Mouse (Mus musculus) CD4-positive, CD25-positive, alpha-beta regulatory T cell, adult 4 months (primary cell): ENCODE data around the gene Dad1. TPM values are rescaled to one million over a fixed set of nuclear protein-coding genes. Genes with fewer than 3 reads are reported as not detected.

ENCODE experiments used
- ATAC-seq: one replicate; pipeline ENCODE4 v1.8.0; 2017
- polyA plus RNA-seq, 2 experiments: library from polyadenylated mRNA; unstranded; fragments of 100-300 nt; shearing (Covaris generic); gene quantifications; one replicate each; pipeline ENCODE4 v1.2.1; 2017

The Dad1 gene
- polyA plus RNA-seq, result 100 to 1,000 TPM; 437 to 457 TPM

DNA sequence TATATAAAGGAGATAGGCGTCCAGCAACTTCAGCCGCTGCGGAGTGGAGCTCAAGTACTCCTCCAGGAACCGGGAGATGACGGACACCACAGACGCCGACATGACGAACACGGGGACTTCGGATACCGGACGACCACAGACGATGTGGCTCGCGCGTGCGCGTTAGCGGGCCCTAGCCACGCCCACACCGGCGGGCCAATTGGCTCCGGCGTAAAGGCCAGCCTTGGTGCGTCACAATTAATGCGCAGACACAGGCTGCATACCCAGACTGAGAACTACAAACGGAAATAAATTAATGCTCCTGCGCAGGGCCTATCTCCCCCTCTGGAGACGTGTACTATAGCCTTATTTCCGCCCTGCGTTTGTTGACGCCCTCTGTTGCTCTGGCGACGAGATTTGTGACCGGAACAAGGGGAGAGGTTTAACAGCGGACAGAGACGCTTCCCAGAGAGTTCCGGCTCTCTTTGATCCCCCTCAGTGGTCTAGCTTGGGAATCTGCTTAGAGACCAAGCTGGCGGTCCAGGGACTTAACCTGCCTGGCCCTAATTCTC, at the start of gene Dad1, which contains the start of gene Abhd4:
TSS of gene Dad1 (minus strand) at position 364 of the 551 bp plus-strand sequence.
TSS of gene Abhd4 (plus strand) at position 448 of the 551 bp plus-strand sequence.
- peak; percentile 99 for ATAC-seq

DNA sequence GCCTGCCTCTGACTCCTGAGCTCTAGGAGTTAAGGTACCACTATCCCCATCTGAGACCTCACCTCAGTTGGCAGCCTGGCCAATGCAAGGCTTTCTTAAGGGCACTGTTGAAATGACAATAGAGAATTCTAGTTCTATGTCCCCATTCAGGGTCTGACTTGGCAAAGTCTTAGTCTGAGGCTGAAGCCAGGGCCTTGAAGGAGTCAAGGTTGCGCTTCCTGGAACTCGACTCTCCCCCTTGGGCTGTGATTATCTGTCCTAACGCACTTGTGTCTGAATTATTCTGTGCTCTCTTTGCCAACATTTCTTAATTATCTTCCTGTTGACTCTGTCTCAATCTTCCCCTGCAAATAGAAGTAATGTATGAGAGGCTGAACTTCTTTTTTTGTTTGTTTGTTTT, 46.8 kb upstream of the Dad1 start:
- ATAC-seq, result no peak

DNA sequence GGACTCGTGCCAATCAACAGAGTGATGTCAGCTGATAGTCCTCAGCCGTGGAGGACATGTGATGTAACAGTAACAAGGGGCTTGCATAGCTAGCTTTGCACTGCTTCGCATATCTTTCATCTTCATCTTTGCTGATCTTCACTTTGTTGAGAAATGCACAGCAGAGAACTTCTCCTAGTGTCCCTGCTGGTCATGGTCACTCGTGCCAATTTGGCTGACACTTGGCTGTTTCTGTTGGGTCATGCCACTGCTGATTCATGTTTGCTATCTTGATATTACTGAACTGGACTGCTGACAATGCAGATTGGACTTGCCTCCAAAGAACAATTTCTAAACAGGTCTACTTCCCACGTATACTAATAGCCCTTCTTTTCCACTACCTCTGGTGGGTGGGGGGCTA, 46.2 kb upstream of the Dad1 start:
- no peak for ATAC-seq

DNA sequence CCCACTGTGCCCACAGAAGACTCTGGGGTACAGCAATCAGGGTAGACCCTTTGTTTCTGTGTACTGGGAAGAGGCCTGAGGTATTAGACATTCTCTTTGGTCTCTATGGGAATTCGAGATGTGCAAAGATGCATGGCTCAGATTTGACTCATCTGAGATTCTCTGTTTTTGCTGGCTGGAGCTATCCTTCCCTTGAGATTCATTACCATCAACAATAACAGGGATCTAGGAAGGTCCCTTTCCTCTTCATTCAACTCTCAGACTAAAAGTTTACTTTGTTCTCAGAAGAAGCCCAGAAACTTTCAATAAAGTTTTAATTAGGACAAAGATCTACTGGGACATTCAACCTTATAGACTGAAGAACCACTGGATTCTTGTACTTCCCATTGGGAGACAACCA, 30.9 kb upstream of the Dad1 start, which contains the start of gene Olfr49:
TSS of gene Olfr49 (minus strand) at position 101 of the 400 bp plus-strand sequence.
- no peak for ATAC-seq

DNA sequence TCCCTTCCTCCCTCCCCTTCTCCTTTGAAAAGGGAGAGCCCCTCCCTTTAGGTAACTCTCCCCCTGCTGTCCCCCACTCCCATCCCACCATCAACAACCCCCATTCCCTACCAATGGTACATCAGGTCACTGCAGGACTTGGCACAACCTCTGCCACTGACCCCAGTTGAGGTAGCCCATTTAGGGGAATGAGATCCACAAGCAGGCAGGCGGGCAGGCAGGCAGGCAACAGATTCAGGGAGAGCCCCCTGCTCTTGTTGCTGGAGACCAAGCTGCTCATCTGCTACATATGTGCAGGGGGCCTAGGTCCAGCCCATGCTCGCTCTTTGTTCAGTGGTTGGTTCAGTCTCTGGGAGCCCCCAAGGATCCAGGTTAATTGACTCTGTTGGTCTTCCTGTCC, 22.5 kb upstream of the Dad1 start:
- ATAC-seq, result no peak

DNA sequence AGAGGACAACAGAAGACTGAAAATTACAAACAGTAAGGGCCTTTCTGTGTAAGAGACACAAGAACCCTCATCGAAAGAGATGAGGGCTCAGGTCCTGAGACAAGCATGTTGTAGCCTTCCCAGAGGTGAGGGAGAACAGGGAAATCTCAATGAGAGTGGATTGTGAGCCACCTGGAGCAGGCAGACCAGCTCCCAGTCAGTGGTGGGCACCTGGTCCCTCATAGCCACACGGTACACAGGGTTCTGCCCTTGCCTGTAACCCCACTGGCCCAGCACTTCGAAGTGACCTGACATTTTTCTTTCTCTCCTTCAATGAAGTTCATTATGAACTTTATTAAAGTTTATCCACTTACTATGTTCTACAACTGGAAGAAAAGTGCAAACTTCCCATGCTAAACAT, 18.8 kb upstream of the Dad1 start:
- no peak for ATAC-seq

DNA sequence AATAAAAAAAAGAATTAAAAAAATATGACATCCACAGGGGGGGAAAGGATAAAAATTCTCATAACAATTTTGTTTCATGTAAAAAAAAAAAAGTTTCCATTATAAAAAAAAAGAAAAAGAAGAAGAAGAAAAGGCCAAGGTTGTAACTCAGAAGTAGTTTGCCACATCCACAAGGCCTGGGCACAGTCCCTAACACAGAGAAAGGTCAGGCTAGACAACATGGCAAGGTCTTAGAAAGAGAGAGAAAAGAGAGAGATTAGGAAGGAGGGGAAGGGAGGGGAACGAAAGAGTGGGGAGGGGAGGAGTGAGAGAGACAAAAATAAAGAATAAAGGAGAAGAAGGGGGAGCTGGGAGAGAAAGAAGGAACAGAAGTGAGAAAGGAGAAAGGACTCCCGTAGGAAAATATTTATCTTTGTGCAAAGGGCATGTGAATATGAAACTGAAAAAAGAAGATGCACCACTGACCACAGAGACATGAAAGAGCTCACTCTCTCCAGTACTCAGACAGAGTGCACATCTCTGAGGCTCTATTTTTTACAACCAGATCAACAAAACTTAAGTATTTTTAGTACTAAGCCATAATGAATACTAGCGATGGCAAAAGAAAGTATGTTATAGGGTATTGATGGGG, 18.2 kb upstream of the Dad1 start:
- no peak for ATAC-seq

DNA sequence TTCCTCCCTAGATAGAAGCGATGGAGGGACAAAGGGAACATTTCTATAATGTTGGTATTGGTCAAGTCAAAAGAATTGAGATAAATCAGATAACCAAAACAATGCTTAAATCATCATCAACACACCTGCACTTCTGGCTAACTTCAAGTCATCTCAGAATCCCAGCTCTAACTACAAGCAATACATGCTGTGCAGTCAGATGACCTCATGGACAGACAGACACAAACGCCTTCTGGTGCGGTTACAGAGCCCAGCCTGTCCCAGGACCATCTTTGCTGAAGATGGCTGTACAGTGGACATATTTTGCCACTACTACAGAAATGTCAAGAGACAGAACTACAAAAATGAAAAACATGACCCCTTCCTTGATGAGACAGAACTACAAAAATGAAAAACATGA, 16.5 kb upstream of the Dad1 start:
- no peak for ATAC-seq

DNA sequence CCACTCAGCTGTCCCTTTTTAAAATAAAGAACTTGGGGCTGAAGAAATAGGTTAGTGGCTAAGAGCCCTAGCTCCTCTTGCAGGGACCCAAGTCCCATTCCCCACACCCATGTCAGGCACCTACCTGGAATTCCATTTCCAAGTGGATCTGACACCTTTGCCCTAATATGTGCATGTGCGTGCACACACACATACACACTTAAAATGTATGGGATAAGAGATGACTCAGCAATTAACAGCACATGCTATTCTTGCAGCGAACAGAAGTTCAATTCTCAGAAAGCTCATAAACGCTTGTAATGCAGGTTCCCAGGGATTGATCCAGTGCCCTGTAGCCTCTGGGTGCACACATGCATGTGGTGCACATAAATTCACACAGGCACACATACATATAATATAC, 15.7 kb upstream of the Dad1 start:
- no peak for ATAC-seq

DNA sequence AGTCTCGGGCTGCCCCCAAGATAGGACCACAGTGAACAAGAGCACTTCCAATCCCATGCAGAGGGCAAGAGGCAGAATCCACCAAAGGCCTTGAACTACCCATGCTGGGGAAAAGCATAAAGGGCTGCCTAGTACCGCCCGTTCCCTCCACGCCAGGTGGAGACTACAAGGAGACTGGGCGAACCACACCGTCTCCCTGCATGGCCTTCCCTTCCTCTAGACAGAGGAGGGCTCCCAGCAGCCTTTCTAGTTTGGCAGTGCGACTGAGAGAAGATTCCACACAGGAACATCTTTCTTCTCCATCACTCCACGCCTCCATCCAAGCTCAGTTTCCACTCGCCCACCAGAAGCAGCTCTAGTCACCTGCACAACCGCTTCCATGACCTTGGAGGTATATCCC, 14.1 kb upstream of the Dad1 start:
- no peak for ATAC-seq

DNA sequence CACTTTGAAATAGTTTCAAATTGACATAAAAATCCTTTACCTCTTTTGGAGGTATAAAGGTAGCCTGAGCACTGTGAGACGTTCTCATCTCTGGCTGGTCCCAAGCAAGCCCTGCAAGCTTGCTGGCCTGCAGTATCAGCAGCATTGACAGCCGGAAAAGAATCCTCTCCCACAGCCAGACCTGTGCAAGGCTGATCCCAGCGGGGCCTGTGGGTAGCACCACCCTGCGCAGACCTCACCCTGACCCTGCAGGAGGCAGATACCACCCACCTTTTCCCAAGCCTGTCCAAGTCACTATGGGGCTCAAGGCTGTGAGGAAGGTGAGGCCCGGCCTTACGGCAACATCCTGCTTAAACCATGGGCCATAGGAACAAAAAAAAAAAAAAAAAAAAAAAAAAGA, 12.0 kb upstream of the Dad1 start:
- no peak for ATAC-seq

DNA sequence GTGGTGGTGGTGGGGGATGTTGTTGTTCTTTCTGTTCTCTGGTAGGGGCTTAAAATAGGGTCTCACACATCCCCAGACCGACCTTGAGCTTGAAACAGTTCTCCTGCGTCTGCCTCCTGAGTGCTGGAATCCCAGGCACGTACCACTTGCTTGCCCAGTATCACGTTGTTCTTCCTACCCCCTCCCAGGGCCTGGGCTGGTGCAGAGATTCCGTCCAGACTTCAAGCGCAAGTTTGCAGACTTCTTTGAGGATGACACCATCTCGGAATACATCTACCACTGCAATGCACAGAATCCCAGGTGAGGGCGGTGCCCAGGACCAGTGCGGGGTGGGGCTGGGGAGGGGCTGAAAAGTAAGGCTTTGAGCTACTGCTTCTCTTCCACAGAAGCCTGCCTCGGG, 11.2 kb upstream of the Dad1 start:
- ATAC-seq, result no peak

DNA sequence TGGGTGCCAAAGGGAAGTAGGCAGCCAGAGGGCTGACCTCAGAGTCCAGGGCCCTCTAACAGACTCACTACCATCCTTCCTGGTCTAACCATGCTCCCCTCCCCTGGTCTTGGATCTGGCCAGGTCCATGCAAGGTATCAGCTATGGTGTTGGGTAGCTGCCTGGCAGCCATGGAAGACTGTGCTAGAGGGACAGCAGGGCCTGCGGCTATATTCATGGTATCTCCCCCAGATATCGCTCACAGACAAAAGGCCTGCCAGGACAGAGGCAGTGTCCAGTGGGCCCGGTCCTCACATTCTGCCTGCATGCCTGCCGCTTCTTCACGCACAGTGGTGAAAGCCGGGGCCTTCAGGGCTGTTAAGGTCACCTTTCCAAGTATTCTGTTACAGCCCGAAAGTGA, 10.3 kb upstream of the Dad1 start:
- no peak for ATAC-seq

DNA sequence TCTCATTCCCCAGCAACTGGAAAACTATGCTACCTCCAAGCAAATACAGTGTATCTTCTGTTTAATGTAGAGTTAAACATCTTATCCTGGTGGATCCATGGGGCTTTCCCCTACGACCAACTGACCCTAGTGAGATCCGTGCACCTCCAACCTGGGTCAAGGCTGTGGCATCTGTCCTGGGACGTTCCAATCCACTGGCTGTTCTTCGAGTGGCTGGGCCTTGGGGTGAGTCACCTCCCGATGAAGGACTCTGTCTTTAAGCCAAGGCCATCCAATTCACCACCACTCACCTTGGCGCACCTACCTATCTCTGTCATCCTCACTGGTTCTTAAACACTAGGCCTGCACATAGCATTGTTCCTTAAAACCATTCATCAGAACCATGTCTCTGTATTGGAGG, 9.2 kb upstream of the Dad1 start:
- no peak for ATAC-seq

DNA sequence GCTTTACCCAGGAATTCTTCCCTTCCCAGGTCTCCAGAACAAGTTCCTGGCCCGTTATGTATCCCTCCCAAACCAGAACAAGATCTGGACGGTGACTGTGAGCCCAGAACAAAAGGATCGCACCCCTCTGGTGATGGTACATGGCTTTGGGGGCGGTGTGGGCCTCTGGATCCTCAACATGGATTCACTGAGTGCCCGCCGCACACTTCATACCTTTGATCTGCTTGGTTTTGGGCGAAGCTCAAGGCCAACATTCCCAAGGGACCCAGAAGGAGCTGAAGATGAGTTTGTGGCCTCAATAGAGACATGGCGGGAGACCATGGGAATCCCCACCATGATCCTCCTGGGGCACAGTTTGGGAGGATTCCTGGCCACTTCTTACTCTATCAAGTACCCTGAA, 8.7 kb upstream of the Dad1 start:
- ATAC-seq, result no peak

DNA sequence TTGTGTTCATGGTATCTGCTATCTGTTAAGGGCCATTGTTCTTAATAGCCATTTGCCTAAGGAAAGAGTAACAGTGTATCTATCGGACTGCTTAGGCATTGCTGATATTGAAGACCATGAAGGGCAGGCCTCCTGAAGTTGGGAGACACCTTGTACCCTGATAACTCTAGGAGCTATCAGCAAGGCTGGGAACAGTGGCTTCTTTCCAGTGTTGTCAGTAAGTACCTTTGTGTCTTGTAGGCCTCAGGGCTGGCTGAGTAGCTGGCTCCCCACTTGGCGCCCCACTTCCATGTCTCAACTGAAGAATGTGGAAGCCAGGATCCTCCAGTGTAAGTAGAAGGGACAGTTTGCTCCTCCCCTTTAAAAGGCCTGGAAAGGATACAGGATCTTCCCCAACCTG, 7.5 kb upstream of the Dad1 start:
- ATAC-seq, result no peak

DNA sequence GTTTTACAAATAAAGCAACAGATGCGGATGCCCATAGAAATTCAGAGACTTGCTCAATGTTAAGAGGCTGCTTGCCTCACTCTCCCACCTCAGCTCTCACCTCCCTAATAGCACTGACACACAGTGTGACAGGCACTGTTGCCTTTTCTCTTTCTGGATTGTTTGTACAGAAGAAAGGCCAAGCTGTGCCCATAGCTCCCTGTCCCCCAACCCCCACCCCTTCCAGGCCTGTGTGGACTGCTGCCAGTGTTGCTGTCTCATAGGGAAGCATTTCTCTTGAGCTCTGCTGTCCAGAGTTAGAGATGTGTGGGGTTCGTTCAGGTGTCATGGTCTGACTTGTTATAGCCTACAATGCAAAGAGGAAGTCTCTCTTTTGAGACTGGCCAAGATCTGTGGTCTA, 6.3 kb upstream of the Dad1 start:
- no peak for ATAC-seq

DNA sequence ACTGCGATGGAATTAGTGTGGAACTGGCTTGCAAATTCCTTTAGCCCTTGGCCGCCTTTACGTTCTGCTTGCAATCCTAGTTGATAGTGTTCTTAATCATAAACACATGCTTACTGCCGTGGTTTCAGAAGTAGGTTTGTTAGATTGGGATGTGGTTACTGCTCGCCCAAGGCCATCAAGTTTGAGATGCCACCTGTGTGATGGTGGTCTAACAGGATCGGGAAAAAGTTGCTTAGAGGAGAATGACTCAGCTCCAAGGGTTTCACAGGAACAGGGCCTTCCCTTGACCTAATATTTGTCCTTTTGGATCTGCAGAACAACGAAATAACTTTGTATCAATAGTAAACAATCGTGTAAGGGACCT, 5.8 kb upstream of the Dad1 start:
- ATAC-seq, result no peak

DNA sequence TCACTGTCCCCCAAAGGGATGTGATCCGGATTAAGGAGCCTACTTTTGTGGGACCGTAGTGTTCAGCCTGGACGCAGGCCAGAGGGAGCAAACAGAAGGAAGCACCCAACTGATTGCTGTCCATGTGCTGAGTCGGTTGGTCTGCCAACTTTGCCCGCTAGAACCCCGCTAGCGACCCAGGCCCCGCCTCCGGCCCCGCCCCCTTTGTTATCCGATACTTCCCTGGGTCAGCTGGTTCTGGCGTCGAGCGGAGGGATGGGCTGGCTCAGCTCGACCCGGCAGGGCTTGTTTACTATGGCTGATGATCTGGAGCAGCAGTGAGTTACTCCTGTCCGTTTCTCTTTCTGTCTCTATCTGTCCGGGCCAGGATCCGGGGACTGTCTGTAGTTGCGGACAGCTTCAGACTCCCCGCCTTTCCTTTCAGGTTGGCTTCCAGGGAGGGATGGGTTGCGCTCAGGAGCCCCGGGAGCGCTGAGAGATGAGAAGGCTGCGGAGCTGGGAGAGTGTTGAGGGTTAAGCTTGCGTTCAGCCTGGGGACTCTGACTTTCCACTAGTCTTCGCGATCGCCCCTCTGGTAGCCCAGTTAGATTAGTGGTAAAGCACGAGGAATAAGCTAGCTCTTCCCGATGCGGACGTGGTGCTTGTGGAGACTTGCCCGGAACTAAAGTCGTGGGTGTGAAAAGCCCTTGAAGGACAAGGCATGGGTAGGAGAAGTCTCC, 5.3 kb upstream of the Dad1 start:
- peak; percentile 88 for ATAC-seq

DNA sequence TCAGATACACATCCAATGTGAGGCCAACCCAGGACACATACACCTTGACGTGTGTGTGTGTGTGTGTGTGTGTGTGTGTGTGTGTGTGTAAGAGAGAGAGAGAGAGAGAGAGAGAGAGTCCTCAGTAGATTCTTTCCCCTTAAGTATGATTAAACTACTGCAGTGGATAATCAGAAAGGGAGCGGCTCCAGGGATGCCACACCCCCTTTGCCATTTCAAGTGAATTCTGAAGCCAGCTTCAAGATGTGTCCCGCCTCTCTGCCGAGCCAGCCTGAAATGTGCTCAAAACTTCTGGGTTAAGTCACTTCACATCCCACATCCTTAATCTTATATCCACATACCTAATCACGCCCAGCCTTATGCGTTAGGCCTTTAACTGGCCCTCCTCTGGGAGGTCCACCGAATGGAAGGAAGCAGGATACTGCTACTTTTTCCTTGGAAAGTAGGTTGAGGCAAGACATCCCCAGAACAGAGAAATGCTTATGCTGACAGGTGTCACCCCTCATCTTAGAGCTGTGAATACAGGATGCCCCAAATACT, 4.3 kb upstream of the Dad1 start:
- no peak for ATAC-seq

DNA sequence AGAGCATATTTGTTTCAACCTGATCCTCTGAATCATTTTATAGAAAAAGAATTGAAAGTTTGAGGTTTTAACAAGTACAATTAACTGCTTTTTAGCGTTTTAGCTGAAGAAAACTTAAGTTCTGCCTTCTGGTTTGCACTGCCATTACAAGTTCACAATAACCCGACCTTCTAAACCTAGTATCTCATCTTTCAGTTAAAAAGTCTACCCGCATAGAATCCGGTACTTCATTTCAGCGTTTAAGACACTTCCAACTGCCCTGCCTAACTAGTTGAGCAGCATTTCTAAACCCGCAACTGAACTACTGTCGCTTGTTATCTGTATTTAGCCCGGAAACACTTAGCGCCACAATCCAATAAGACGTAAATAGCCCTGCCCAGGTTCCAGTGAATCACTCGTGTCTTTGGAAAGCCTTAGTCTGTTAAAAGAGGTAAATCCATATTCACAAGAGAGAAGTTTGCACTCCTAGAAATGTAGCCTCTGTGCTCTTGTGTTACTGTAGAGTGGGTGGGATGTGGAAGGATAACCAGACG, 832 bp upstream of the Dad1 start:
- ATAC-seq, result no peak

DNA sequence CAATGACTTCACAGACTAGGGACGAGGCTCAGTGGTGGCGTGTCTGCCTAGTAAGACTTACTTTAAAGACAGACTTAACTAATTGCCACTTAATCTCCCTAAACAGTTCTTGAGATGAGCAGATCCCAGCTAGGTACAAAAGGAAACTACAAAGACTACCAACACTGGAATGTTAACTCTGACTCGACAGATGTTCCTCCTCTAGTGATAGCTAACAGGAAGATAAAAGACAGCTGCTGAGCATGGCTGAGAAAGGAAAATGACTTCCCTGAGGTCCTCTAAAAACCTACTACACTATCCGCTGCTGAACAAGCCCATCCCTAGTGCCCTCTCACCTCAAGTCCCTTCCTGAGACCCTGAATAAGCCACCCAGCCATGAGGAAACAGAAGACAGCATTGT, 3.8 kb downstream of the Dad1 start:
- ATAC-seq, result no peak

DNA sequence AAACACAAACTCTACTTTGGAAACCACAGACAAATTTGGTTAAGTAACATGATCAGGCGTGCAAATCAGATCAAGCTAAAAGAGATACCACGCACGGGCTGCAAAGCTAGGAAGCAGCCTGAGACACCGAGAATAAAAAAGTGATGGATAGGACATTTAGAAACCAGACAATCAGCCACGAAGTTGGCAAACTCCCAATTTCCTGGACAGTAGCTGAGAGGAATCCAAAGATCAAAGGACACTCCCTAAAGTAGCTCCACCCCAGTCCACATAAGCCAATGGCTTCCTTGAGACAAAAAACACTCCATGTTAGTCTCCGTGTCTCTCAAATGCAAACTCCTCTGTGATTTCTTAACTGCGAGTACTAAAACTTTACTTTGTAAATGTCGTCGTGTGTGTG, 4.6 kb downstream of the Dad1 start:
- ATAC-seq, result no peak

DNA sequence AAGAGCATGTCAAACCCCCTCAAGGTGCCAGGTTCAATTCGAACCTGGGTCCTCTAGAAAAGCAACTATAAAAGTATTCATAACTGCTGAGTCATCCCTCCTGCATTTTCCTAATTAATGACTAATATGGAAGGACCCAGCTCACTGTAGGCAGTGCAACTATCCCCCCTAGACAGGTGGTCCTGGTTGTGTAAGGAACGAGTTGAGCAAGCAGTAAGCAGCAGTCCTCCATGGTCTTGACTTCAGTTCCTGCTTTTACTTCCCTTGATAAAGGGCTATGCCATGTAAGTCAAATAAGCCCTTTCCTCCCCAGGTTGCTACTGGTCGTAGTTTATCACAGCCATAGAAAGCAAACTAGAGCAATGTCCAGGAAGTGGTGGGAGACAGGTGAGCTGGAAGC, 7.7 kb downstream of the Dad1 start:
- ATAC-seq, result no peak
